Mouse (Mus musculus) megakaryocyte, embryonic 14.5 days (primary cell): ENCODE measurements around the gene Abcb6.

ENCODE experiments used
- FLI1 ChIP-seq: IDR thresholded peaks from 2 replicates; pipeline ENCODE4 v1.6.1; 2012; ENCODE audit warnings: low read length, inconsistent platforms, mixed read lengths
- GATA1 ChIP-seq: IDR thresholded peaks from 3 replicates; pipeline ENCODE4 v1.6.1; 2012; ENCODE audit warnings: mixed read lengths, low read length, inconsistent platforms, borderline replicate concordance

- TF ChIP-seq FLI1 (no peak), GATA1 (no peak)
Observed at GRCm38 (mm10) chr1:75219078-75219477, 38.9 kb upstream of the Abcb6 start.
